Mouse (Mus musculus) heart, embryonic 13.5 days (tissue): Measurements from ENCODE around the gene Mcl1. TPM values are rescaled to one million over a fixed set of nuclear protein-coding genes. Genes with fewer than 3 reads are reported as not detected.
"Not testable (repeated sequence)": the region's sequence is repeated elsewhere in the genome, so short reads cannot be mapped to it uniquely, and the experiment has no call there.

Experiments
- ATAC-seq: fragments of 200-750 bp; cut with Nextera tagmentation; 2 replicates; pipeline ENCODE4 v1.8.0; 2017; ENCODE audit warnings: moderate TSS enrichment; ENCODE audit not compliant: insufficient number of reproducible peaks, low FRiP score, low TSS enrichment; ENCODE audit errors: extremely low read depth
- H3K27ac ChIP-seq: fragments of 300-500 bp; sonication (generic); replicated peaks from 2 replicates; pipeline ENCODE4 v1.5.1; 2015; ENCODE audit warnings: moderate library complexity, mild to moderate bottlenecking, inconsistent platforms
- H3K27me3 ChIP-seq: fragments of 300-500 bp; sonication (generic); replicated peaks from 2 replicates; pipeline ENCODE4 v1.6.1; 2015; ENCODE audit warnings: mild to moderate bottlenecking, inconsistent platforms
- H3K36me3 ChIP-seq: fragments of 300-500 bp; sonication (generic); 2 replicates; pipeline ENCODE4 v1.6.1; 2015; ENCODE audit warnings: mild to moderate bottlenecking, inconsistent platforms
- H3K4me1 ChIP-seq: fragments of 300-500 bp; sonication (generic); 2 replicates; pipeline ENCODE4 v1.6.1; 2015; ENCODE audit warnings: inconsistent platforms
- H3K4me2 ChIP-seq: fragments of 300-500 bp; sonication (generic); 2 replicates; pipeline ENCODE4 v1.6.1; 2015; ENCODE audit warnings: inconsistent platforms, mild to moderate bottlenecking, moderate library complexity
- H3K4me3 ChIP-seq: fragments of 300-500 bp; sonication (generic); 2 replicates; pipeline ENCODE4 v1.5.1; 2015; ENCODE audit warnings: moderate library complexity, mild to moderate bottlenecking, inconsistent platforms
- H3K9ac ChIP-seq: fragments of 300-500 bp; sonication (generic); 2 replicates; pipeline ENCODE4 v1.6.1; 2015; ENCODE audit warnings: inconsistent platforms, mild to moderate bottlenecking, moderate library complexity
- H3K9me3 ChIP-seq: fragments of 300-500 bp; sonication (generic); 2 replicates; pipeline ENCODE4 v1.6.1; 2016; ENCODE audit warnings: inconsistent platforms
- WGBS: fragments of 180-500 bp; shearing (Covaris S2); methylation state at CpG from one replicate; pipeline ENCODE4 v1.1.7; 2015; ENCODE audit warnings: mixed read lengths; 5-methylcytosine and 5-hydroxymethylcytosine counted together
- polyA plus RNA-seq: library from polyadenylated mRNA; unstranded; fragments of >200 nt; fragmentation: Nextera tagmentation; extraction: Ambion mirVana; gene quantifications from 2 replicates; pipeline ENCODE4 v1.2.1, GENCODE M21; 2015

Gene Mcl1
- polyA plus RNA-seq, 1 experiment from 2014 or later, result 36.0 TPM

GRCm38 (mm10) chr3:95669309-95669665, 10.7 kb downstream of the Mcl1 start:
- peaks cover 46% of the 10 kb centered on the region for H3K36me3 ChIP-seq
- no peak overlapping the region; the same call in 1 of the 2 replicates for H3K27ac ChIP-seq
- H3K9me3 ChIP-seq, result no peaks in the 10 kb centered on the region
- no peak for ATAC-seq
- H3K27me3 ChIP-seq, result no peaks in the 10 kb centered on the region
- H3K4me2 ChIP-seq, result no peak overlapping the region
- H3K4me1 ChIP-seq, result peaks cover 83% of the 10 kb centered on the region
- H3K9ac ChIP-seq, result no peak overlapping the region
- no peak overlapping the region for H3K4me3 ChIP-seq
- WGBS, result 87% methylated on average over 3 of the region's 3 CpGs

DNA sequence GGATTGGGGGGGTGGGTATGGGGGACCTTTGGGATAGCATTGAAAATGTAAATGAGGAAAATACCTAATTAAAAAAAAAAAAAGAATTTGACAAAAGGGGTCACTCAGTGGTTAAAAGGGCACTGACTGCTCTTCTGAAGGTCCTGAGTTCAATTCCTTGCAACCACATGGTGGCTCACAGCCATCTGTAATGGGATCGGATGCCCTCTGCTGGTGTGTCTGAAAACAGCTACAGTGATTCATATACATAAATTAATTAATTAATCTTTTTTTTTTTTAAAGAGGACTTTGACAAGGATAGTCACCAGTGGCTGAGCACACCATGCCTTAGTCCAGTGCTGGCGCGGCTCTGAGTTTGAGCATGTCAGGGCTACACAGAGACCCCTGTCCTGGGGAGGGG, 11.8 kb downstream of the Mcl1 start:
- not testable (repeated sequence) for H3K4me2 ChIP-seq, H3K27ac ChIP-seq, H3K27me3 ChIP-seq, H3K9ac ChIP-seq, ATAC-seq, H3K4me3 ChIP-seq, H3K9me3 ChIP-seq
- H3K36me3 ChIP-seq, result peaks cover 35% of the 10 kb centered on the region
- peaks cover 83% of the 10 kb centered on the region for H3K4me1 ChIP-seq
- whole genome bisulfite sequencing, result 84% methylated on average over 3 of the region's 3 CpGs

DNA sequence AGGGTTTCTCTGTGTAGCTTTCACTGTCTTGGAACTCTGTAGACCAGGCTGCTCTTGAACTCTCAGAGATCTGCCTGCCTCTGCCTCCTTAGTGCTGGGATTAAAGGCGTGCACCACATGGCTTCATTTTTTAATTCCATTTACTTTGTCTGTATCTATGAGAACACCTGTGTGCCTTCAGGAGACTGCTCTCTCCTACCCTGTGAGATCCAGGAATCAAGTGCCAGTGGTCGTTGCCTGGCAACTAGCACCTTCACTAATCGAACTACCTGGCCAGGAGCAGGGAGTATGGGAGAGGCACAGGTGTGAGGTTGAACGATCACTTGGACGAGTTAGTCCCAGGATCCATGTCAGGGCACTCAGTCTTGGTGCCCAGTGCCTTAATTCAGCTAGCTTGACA, 12.6 kb downstream of the Mcl1 start:
- Histone ChIP-seq H3K4me3 (no peak overlapping the region), H3K4me2 (no peak overlapping the region), H3K9me3 (no peaks in the 10 kb centered on the region), H3K27ac (peak overlapping the region; percentile 96), H3K36me3 (peaks cover 33% of the 10 kb centered on the region), H3K4me1 (peaks cover 83% of the 10 kb centered on the region), H3K27me3 (no peaks in the 10 kb centered on the region), H3K9ac (0 out of 2 replicates have a peak overlapping the region, but pooled peaks have one; percentile 10)
- no peak for ATAC-seq
- WGBS, result 89% methylated on average over 5 of the region's 5 CpGs

DNA sequence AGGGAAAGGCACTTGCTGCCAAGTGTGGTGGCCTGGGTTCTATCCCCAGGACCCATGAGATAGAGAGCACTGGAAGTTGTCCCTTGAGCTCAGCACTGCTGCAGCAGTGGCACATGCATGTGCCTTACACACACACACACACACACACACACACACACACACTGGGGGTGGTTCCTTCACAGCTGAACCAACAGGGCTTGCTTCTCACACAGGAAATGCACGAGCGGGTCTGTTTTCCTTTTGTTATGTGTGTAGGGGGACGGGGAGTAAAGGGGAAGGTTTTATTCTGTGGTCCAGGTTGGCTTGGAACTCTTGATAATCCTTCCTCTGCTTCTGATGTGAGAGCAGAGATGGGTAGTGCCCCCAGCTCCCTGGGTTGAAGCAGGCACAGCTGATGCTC, 13.9 kb downstream of the Mcl1 start:
- H3K36me3 ChIP-seq, result peaks cover 38% of the 10 kb centered on the region
- H3K9ac ChIP-seq, result peak overlapping the region; percentile 81
- H3K4me2 ChIP-seq, result peak overlapping the region; percentile 67
- no peaks in the 10 kb centered on the region for H3K9me3 ChIP-seq
- H3K27ac ChIP-seq, result peak overlapping the region; percentile 96
- H3K4me1 ChIP-seq, result peaks cover 83% of the 10 kb centered on the region
- WGBS, result 45% methylated on average over 3 of the region's 3 CpGs
- peak overlapping the region; percentile 31; the same call in 1 of the 2 replicates for H3K4me3 ChIP-seq
- no peaks in the 10 kb centered on the region for H3K27me3 ChIP-seq
- no peak for ATAC-seq

DNA sequence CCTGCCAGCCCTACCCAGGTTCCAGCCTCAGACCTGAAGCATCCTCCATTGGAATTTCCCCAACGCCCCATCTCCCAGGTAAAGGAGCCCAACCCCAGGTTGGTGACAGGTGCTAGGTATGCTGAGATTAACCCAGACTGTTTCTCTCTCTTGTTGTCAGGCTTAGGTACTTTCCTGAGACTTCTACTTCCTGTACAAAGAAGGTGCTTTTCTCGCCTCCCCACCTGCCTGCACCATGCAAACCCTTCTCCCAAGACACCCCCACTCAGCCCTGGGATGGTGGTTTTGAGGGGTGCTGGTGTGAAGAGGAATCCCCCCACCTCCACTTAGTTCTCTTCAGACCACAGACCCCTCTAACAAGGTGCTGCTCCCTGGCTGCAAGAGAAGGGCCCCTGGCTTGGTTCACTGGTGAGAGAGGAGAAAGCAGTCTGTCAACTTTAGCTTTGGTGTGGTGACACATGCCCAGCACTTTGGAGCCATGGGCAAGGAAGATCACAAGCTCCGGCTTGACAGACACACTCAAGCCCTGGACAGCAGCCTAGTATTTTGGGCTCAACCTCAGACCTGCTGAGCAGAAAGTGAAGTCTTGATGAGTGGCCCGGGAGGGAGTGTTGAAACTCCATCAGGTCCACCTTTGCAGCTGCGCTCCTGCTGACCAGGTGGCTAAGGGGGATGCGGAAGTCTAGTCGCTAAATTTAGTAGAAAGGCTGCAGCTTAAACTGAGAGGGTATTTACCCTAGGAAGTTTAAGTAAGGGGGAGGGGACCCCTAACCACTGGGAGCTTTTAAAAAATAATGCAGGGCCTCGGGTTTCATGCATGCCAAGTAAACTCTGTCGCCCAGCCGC, 14.5 kb downstream of the Mcl1 start:
- Histone ChIP-seq H3K4me2 (peak overlapping the region; percentile 67), H3K27ac (peak overlapping the region; percentile 96), H3K27me3 (no peaks in the 10 kb centered on the region), H3K36me3 (peaks cover 42% of the 10 kb centered on the region), H3K4me3 (peak overlapping the region; percentile 31), H3K9me3 (no peaks in the 10 kb centered on the region), H3K4me1 (peaks cover 81% of the 10 kb centered on the region), H3K9ac (peak overlapping the region; percentile 81)
- no peak for ATAC-seq
- 25% methylated on average over 10 of the region's 10 CpGs for WGBS

DNA sequence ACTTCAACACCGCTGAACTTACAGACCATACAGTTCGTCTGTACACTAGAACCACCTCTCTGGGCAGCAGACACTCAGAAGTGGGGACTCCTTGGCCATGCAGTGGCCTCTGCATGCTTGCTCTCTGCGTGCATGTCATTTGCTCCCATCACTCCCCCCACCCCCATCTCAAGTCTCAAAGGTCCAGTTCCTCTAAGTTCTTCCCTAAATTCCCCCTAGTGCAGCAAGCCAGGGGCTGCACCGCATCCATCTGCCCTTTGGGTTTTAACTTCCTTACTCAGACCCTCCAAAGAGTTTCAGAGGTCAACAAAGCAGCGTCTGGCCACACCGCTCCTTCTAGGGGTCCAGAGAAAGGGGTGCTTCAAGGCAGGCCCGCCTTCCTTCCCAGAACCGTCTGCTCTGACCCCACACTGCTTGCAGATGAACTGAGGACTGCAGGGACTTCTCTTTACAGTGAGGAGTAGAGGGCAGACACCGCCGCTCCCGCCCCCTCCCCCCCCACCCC, 15.2 kb downstream of the Mcl1 start:
- H3K27ac ChIP-seq, result peak overlapping the region; percentile 96
- ATAC-seq, result peak; percentile 21; the same call in 1 of the 2 replicates
- H3K4me2 ChIP-seq, result peak overlapping the region; percentile 67
- H3K4me1 ChIP-seq, result peaks cover 74% of the 10 kb centered on the region
- WGBS, result 6% methylated on average over 11 of the region's 11 CpGs
- H3K27me3 ChIP-seq, result no peaks in the 10 kb centered on the region
- H3K9ac ChIP-seq, result peak overlapping the region; percentile 81
- H3K9me3 ChIP-seq, result no peaks in the 10 kb centered on the region
- peaks cover 46% of the 10 kb centered on the region for H3K36me3 ChIP-seq
- H3K4me3 ChIP-seq, result peak overlapping the region; percentile 31

DNA sequence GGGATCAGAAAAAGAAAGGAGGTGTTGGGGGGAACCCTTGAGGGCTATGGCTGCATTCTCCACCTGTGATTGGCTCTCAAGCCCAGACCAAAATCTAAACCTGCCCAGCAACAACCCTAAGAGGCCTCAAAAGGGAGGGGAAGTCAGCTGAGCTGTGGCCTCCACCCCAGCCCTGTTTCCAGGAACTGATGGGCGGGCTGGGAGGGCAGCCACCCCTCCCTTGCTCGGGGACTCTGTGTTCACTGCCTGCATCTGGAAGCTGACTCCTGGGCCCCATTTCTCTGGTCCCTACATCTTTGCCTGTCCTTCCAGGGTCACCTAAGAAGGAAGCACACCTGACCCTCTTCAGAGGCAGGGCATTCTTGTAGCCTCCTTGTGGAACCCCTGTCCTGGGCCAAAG, 15.6 kb downstream of the Mcl1 start:
- H3K4me1 ChIP-seq, result peaks cover 71% of the 10 kb centered on the region

GRCm38 (mm10) chr3:95674812-95675211, 16.2 kb downstream of the Mcl1 start:
- 5% methylated on average over 6 of the region's 6 CpGs for WGBS
- Histone ChIP-seq H3K9ac (peak overlapping the region; percentile 81), H3K4me3 (0 out of 2 replicates have a peak overlapping the region, but pooled peaks have one; percentile 16), H3K4me1 (peaks cover 69% of the 10 kb centered on the region), H3K9me3 (no peaks in the 10 kb centered on the region), H3K27me3 (no peaks in the 10 kb centered on the region), H3K4me2 (peak overlapping the region; percentile 67), H3K36me3 (peaks cover 45% of the 10 kb centered on the region), H3K27ac (peak overlapping the region; percentile 96)
- ATAC-seq, result no peak

More for the DNA sequence above, 15.6 kb downstream of the Mcl1 start:
- Histone ChIP-seq H3K36me3 (peaks cover 45% of the 10 kb centered on the region), H3K9ac (peak overlapping the region; percentile 81), H3K4me3 (peak overlapping the region; percentile 31), H3K27ac (peak overlapping the region; percentile 96), H3K27me3 (no peaks in the 10 kb centered on the region), H3K4me2 (peak overlapping the region; percentile 67), H3K9me3 (no peaks in the 10 kb centered on the region)
- peak; percentile 59 for ATAC-seq
- WGBS, result 6% methylated on average over 2 of the region's 2 CpGs

DNA sequence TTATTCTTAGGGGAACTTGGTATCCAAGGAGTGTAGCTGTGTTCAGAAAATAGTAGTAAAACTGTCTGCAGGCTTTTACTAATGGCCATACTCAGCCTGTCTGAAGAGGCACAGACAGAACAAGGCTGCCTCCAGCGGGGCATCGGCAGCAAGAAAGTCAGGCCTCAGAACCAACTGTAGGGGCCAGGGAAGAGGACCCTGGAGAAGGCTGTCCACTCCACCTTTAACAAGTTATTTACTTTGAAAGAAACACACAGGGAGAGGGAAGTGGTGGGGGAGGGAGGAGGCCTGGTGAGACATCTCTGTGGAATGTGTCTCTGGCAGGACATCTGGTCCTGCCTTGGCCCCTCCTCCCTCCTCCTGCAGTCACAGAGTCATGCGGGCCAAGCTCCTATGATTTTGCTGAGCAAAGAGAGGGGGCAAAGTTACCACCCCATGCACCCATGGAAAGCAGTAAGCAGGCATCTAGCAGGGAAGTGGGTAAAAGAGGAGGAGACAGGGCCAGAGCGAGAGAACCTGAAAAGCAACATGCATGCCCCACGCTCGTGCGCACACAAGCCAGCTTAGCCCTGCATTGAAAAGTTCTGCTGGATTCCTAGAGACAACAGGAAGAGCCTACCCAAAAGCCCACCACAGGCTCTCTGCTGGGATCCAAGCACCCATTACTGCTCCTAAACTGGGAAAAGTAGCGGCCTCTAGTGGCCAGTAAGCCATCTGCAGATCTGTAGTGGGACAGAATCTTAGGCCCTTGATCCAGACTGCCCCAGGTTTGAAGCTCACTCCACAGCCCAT, 16.9 kb downstream of the Mcl1 start:
- Histone ChIP-seq H3K4me3 (0 out of 2 replicates have a peak overlapping the region, but pooled peaks have one; percentile 16), H3K4me1 (peaks cover 75% of the 10 kb centered on the region), H3K9ac (peak overlapping the region; percentile 81), H3K4me2 (peak overlapping the region; percentile 67), H3K27ac (peak overlapping the region; percentile 96), H3K36me3 (peaks cover 44% of the 10 kb centered on the region), H3K27me3 (no peaks in the 10 kb centered on the region), H3K9me3 (no peaks in the 10 kb centered on the region)
- ATAC-seq, result peak; percentile 15; the same call in 1 of the 2 replicates
- WGBS, result 14% methylated on average over 7 of the region's 8 CpGs

GRCm38 (mm10) chr3:95676745-95677419, 18.3 kb downstream of the Mcl1 start:
- Histone ChIP-seq H3K4me3 (no peak overlapping the region), H3K9ac (peak overlapping the region; percentile 81), H3K27me3 (no peaks in the 10 kb centered on the region), H3K4me1 (peaks cover 80% of the 10 kb centered on the region), H3K27ac (0 out of 2 replicates have a peak overlapping the region, but pooled peaks have one; percentile 96), H3K9me3 (no peaks in the 10 kb centered on the region), H3K36me3 (peaks cover 30% of the 10 kb centered on the region), H3K4me2 (no peak overlapping the region)
- no peak for ATAC-seq
- 56% methylated on average over 15 of the region's 15 CpGs for WGBS
